Mouse (Mus musculus): Measurements from ENCODE around the gene Adgrg2. TPM values are rescaled to one million over a fixed set of nuclear protein-coding genes. Genes with fewer than 3 reads are reported as not detected.

The Adgrg2 gene
- polyA plus RNA-seq, 1 experiment from 2014 or later, result 5.8 TPM

DNA sequence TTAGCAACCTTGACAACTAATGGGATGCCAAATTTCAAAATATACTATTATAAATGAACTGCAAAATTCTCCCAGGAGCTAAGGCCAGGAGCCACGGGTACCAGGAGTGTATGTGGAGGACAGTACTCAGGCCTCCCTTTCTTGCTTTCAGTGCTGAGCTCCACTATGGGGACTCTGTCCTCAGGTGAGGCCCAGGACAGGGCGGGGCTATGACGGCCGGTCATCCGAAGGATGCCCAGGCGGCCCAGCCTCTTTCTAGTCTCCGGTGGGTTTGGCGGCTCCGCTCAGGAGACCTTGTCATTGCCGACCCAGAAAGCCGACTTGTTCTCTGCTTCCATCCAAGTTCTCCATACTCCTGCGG is 111.2 kb downstream of the Adgrg2 start:
- no peak for DNase-seq (ENCODE audit: low spot score)

DNA sequence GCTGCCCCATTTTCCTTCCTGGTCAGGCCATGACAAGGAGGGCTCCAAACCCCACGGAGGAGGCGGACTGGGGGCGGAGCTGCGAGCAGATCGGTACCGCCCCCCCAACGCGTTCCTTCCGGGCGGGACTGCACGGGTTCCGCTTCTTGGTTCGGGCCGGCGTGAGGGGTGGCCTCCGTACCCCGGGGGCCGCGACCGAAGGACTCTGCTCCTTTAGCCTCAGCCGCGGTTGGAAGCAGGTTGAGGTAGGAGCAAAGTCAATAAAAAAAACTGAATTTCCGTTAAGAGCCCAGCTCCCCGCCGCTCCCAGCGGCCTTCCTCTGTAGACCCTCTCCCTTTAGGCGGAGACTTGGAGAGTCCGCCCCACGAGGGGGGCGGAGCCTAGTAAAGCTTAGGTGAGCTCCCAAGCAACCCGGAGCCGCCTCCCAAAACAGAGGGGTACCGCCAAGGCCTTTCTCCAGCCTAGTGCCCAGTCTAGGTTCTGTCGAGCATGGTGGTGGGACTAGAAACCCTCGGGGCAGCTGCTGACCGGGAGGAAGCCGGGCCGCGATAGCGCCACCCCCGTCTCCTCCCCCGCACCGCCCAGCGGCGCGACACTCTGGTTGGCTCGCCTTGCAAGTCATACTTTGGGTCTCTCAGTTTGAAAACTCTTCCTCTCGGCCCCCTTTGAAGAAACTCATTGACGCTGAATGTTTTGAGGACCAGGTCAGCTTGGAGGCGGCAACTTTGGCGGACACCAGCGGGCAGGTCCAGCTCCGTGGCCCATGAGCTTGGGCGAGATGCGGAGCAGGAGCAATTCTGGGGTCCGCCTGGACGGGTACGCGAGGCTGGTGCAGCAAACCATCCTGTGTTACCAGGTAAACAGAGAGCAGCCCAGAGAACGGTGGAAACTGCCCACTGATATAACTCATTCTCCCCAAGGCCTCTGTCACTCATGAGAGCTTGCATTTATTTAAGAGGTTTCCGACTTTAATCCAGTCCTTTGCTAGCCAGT is 111.9 kb downstream of the Adgrg2 start, which contains the start of gene Phka2:
Gene Phka2 (plus strand): TSS at position 119 of the 994 bp plus-strand sequence.
- DNase-seq (ENCODE audit: low spot score), result peak; percentile 80

DNA sequence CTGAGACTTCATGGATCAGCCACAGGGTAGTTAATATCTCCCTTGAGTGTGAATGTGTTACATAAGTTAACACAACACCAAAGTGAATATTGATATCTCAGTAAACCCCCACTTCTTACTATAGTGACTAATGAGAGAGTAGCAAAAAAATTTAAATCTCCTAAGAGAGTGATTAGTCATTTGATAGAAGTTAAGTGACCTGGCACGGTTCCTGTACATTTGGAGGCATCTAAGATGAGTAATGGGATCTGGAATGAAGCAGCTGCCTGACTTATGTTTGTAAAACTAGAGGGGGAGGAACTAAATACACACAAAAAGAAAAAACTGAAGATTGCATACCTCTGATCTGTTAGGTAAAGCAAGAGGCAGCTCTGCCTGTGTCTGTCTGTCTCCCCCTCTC is 118.6 kb downstream of the Adgrg2 start:
- no peak for DNase-seq (ENCODE audit: low spot score)

DNA sequence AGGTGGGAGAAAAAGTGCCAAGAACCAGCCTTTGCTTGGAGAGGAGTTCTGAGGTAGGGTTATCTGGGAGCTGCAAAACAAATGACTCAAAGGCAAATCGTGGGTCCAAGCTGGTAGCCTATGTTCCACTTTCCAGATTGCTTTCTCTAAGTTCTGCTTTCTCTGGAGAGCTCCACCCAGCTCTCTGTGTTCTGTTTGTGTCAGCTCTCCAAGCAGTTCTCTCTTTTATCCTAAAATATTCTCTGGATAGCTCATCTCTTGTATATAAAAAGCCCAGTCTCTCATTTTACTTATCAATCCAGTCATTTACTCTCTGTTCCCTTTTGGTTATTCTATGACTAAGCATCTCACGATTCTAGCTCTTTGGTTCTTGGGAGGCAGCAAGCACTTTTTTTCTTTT is 119.7 kb downstream of the Adgrg2 start:
- no peak for DNase-seq (ENCODE audit: low spot score)

DNA sequence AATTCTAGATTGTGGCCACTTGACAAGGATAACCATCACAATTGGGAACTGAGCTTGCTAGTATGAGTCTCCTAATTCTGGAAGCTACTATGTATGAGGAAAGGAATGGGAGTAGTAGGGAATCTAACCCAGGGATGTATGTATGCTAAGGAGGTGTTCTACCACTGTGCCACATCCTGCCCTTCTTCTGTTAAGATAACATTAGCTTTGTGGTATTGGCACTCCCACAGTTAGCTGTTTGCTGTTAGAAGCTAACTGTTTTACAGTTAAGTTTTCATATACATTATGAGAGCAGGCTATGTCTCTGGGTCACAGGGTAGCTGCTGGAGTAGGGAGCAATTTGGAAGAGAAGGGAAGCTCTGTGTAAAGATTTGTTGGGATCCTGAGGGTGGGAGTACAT is 125.5 kb downstream of the Adgrg2 start:
- DNase-seq (ENCODE audit: low spot score), result no peak

DNA sequence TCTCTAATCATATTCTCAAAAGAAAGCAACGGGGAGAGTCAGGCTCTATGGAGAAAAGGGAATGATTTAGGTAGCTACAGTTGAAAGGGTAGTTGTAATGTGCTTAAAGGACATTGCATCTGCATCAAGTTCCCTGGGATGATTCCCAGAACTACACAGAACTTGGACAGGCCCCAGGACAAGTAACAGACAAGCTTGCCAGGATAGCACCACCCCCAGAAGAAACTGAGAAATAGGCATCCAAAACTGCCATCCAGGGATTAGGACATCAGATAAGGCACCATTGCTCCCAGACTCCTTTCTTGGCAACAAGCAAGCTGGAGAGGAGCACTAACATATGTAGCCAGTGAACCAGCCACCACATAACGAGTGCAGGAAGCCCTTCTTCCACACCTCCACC is 152.3 kb downstream of the Adgrg2 start:
- no peak for DNase-seq (ENCODE audit: low spot score)

Other genes with a start within 250 kb of the Adgrg2 start
- gene Phka2, start 111.5 kb downstream of the Adgrg2 start, polyA plus RNA-seq (2015; fragmentation: Nextera tagmentation; extraction: Ambion mirVana), result 7.9 and 9.4 TPM in 2 replicates